Mouse (Mus musculus) limb, embryonic 14.5 days (tissue): ENCODE measurements around the gene Drg1. TPM values are rescaled to one million over a fixed set of nuclear protein-coding genes. Genes with fewer than 3 reads are reported as not detected.
A peak's percentile ranks its signal among the peaks of the same experiment; 100 is the strongest.

Experiments used
- ATAC-seq: fragments of 200-750 bp; cut with Nextera tagmentation; 2 replicates; pipeline ENCODE4 v1.8.0; 2017; ENCODE audit warnings: low read depth, moderate number of reproducible peaks, moderate TSS enrichment; ENCODE audit not compliant: low FRiP score
- DNase-seq: peaks from one replicate; pipeline ENCODE4 v3.0.0-alpha.2; 2015; ENCODE audit warnings: low spot score
- H3K27ac ChIP-seq: fragments of 300-500 bp; sonication (generic); replicated peaks from 2 replicates; pipeline ENCODE4 v1.5.1; 2014; ENCODE audit warnings: low read depth, mild to moderate bottlenecking, low read length, moderate library complexity, mixed read lengths
- H3K27me3 ChIP-seq: fragments of 300-500 bp; sonication (generic); 2 replicates; pipeline ENCODE4 v1.6.1; 2014; ENCODE audit warnings: low read length, mixed read lengths; ENCODE audit not compliant: control insufficient read depth, insufficient read depth
- H3K36me3 ChIP-seq: fragments of 300-500 bp; sonication (generic); 2 replicates; pipeline ENCODE4 v1.6.1; 2014; ENCODE audit warnings: mild to moderate bottlenecking, low read length, moderate library complexity, mixed read lengths; ENCODE audit not compliant: control insufficient read depth, insufficient read depth
- H3K4me1 ChIP-seq: fragments of 300-500 bp; sonication (generic); 2 replicates; pipeline ENCODE4 v1.6.1; 2014; ENCODE audit warnings: antibody characterized with exemption, low read length, mixed read lengths; ENCODE audit not compliant: control insufficient read depth, insufficient read depth
- H3K4me2 ChIP-seq: fragments of 300-500 bp; sonication (generic); replicated peaks from 2 replicates; pipeline ENCODE4 v1.6.1; 2014; ENCODE audit warnings: low read depth, mild to moderate bottlenecking, low read length, moderate library complexity; ENCODE audit not compliant: severe bottlenecking
- H3K4me3 ChIP-seq: fragments of 300-500 bp; sonication (generic); replicated peaks from 2 replicates; pipeline ENCODE4 v1.5.1; 2014; ENCODE audit warnings: low read length
- H3K9ac ChIP-seq: fragments of 300-500 bp; sonication (generic); 2 replicates; pipeline ENCODE4 v1.6.1; 2014; ENCODE audit warnings: mild to moderate bottlenecking, low read depth, low read length, moderate library complexity; ENCODE audit not compliant: severe bottlenecking
- H3K9me3 ChIP-seq: fragments of 300-500 bp; sonication (generic); 2 replicates; pipeline ENCODE4 v1.6.1; 2016; ENCODE audit warnings: low read length; ENCODE audit not compliant: control insufficient read depth
- POLR2A ChIP-seq: fragments of 200-500 bp; IDR thresholded peaks from 2 replicates; pipeline ENCODE4 v1.8.0; 2012; ENCODE audit warnings: inconsistent platforms, mild to moderate bottlenecking, moderate library complexity, borderline replicate concordance; ENCODE audit not compliant: insufficient read depth, insufficient read length; ENCODE audit errors: extremely low read depth
- WGBS: fragments of 180-500 bp; shearing (Covaris S2); extraction: QIAGEN DNeasy Blood & Tissue Kit; methylation state at CpG from one replicate; pipeline ENCODE4 v1.1.7; 2014; 5-methylcytosine and 5-hydroxymethylcytosine counted together
- polyA plus RNA-seq, 2 experiments: library from polyadenylated mRNA; depleted of rRNA in 1 of 2; stranded (reverse) in 1 of 2; unstranded in 1 of 2; fragments of >200 nt; fragmentation: Nextera tagmentation in 1 of 2; extraction: Ambion mirVana in 1 of 2; gene quantifications; 2 replicates each; pipeline versions ENCODE4 v1.2.1 to v1.2.3; 2012 to 2014

Gene Drg1
- polyA plus RNA-seq, 2 experiments: 73.8 to 186 TPM

- ATAC-seq: peak; percentile 74
- H3K27me3 ChIP-seq: no peaks in the 10 kb centered on the region
- WGBS: under 1% methylated on average over 50 of the region's 92 CpGs
Observed at GRCm38 (mm10) chr11:3289803-3290639, 23.8 kb upstream of the Drg1 start.

DNA sequence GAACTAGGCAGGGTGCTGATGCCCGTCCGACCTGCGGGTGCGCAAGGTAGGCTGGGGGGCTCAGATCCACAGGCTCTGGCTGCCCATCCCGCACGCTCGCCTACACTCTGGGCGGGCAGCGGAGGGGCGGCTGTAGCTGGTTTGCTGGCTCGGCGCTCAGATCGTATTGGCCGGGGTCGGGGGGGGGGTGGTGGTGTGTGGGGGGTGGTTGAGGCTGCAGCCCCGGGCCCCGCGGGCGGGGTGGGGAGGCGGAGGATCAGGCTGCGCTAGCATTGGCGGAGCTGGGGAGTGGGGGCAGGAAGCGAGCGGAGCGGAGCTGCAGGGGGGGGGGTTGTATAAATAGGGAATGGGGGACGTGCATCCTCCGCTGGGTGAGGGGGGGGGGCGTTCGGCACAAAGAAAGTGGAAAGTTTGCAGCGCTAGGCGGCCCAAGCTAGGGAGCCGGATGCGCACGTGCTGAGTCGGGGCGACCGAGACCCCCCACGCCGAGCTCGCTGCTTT is 23.1 kb upstream of the Drg1 start:
- H3K27ac ChIP-seq: peak overlapping the region; percentile 100
- peak overlapping the region; percentile 96 for H3K9ac ChIP-seq
- H3K4me3 ChIP-seq: peak overlapping the region; percentile 85
- peaks cover 21% of the 10 kb centered on the region for H3K4me1 ChIP-seq
- peak; percentile 89 for DNase-seq
- peaks cover 20% of the 10 kb centered on the region for H3K36me3 ChIP-seq
- 0% methylated on average over 25 of the region's 40 CpGs for WGBS
- no peaks in the 10 kb centered on the region for H3K27me3 ChIP-seq
- no peaks in the 10 kb centered on the region for H3K9me3 ChIP-seq
- ATAC-seq: peak; percentile 89
- H3K4me2 ChIP-seq: peak overlapping the region; percentile 99
- TF ChIP-seq POLR2A: peak; percentile 84; the same call in 1 of the 2 replicates

More at GRCm38 (mm10) chr11:3289803-3290639, 23.8 kb upstream of the Drg1 start:
- peak; percentile 91 for DNase-seq
- Histone ChIP-seq H3K4me2 (peak overlapping the region; percentile 99), H3K4me1 (peaks cover 21% of the 10 kb centered on the region), H3K9ac (peak overlapping the region; percentile 96), H3K4me3 (peak overlapping the region; percentile 85), H3K36me3 (peaks cover 26% of the 10 kb centered on the region), H3K9me3 (no peaks in the 10 kb centered on the region), H3K27ac (peak overlapping the region; percentile 100)
- peak; percentile 43; the same call in 1 of the 2 replicates for TF ChIP-seq POLR2A

- no peaks in the 10 kb centered on the region for H3K9me3 ChIP-seq
- peaks cover 17% of the 10 kb centered on the region for H3K4me1 ChIP-seq
- H3K36me3 ChIP-seq: peaks cover 14% of the 10 kb centered on the region
- DNase-seq (peak; percentile 66), ATAC-seq (peak; percentile 8)
- H3K4me3 ChIP-seq: peak within 1 kb of the TSS; percentile 85
- peak; percentile 42; the same call in 1 of the 2 replicates for TF ChIP-seq POLR2A
- H3K4me2 ChIP-seq: peak within 1 kb of the TSS; percentile 99
- no peaks in the 10 kb centered on the region for H3K27me3 ChIP-seq
- peak within 1 kb of the TSS; percentile 96 for H3K9ac ChIP-seq
- WGBS: under 1% methylated on average over 41 of the region's 41 CpGs
- H3K27ac ChIP-seq: peak within 1 kb of the TSS; percentile 100
Observed at GRCm38 (mm10) chr11:3288521-3289301, 22.5 kb upstream of the Drg1 start, which contains the start of gene Patz1. TSS of gene Patz1 (plus strand) at chr11:3288874.

DNA sequence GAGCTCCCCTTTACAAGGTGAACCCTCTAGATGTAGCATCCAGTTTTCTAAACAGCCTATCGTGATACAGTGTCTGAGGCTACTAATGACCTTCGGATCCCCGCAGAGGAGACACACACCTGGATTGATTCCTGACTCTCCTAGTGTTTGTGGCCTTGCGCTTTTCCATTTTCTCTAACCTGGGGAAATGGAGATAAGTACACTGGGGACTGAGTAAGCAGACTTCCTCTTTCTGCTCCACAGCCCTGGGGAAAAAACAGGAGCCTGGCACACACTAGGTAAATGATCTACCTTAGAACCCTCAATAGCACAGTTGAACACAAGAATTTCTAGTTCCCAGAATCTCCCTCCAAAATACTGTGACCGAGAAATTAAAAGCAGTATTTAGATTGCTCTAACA is 21.7 kb upstream of the Drg1 start:
- Histone ChIP-seq H3K36me3 (peaks cover 6% of the 10 kb centered on the region; the same call in 1 of the 2 replicates), H3K9ac (peak overlapping the region; percentile 96), H3K4me2 (peak overlapping the region; percentile 99), H3K27ac (no peak overlapping the region), H3K9me3 (no peaks in the 10 kb centered on the region), H3K4me1 (peaks cover 9% of the 10 kb centered on the region), H3K4me3 (peak overlapping the region; percentile 85), H3K27me3 (no peaks in the 10 kb centered on the region)
- WGBS: 67% methylated on average over 5 of the region's 5 CpGs
- ATAC-seq (no peak), DNase-seq (no peak)
- no peak for TF ChIP-seq POLR2A

DNA sequence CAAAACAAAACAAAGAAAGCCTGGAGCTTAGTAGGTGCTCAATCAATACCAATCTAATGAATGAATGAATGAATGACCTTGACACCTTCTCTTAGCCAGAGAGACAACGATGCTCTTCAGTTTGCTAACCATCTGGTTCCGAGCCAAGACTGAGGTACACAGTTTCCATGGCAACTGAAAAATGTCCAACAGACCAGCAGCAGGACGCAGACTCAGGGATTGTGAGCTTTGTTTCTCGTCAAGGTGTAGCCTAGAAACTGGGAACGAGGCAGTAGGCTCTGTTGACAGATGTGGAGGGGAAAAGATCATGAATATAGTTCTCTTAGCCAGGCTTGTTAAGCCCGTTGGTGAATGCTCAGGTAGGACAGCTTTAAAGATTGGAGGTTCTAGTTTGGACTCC is 20.9 kb upstream of the Drg1 start:
- peaks cover 5% of the 10 kb centered on the region for H3K4me1 ChIP-seq
- ATAC-seq (no peak), DNase-seq (no peak)
- no peaks in the 10 kb centered on the region for H3K27me3 ChIP-seq
- H3K9ac ChIP-seq: no peak overlapping the region
- no peaks in the 10 kb centered on the region for H3K9me3 ChIP-seq
- no peak overlapping the region for H3K27ac ChIP-seq
- WGBS: 47% methylated on average over 6 of the region's 6 CpGs
- no peak for TF ChIP-seq POLR2A
- 0 out of 2 replicates have a peak, but pooled peaks cover 6% of the 10 kb centered on the region for H3K36me3 ChIP-seq
- no peak overlapping the region for H3K4me3 ChIP-seq
- no peak overlapping the region for H3K4me2 ChIP-seq
